Mouse (Mus musculus) kidney, postnatal 0 days (tissue): ENCODE results near the gene Fbxo31. TPM values are rescaled to one million over a fixed set of nuclear protein-coding genes. Genes with fewer than 3 reads are reported as not detected.

Experiments
- ATAC-seq: fragments of 200-750 bp; cut with Nextera tagmentation; replicated peaks from 2 replicates; pipeline ENCODE4 v1.8.0; 2017; ENCODE audit warnings: low read depth, moderate number of reproducible peaks, moderate TSS enrichment, moderate library complexity; ENCODE audit not compliant: low FRiP score
- DNase-seq: peaks from one replicate; pipeline ENCODE4 v3.0.0-alpha.2; 2016; ENCODE audit warnings: low spot score
- H3K27ac ChIP-seq: fragments of 300-500 bp; sonication (generic); 2 replicates; pipeline ENCODE4 v1.5.1; 2014; ENCODE audit warnings: mild to moderate bottlenecking
- H3K27me3 ChIP-seq: fragments of 300-500 bp; sonication (generic); 2 replicates; pipeline ENCODE4 v1.6.1; 2014; ENCODE audit warnings: low read length, mixed read lengths; ENCODE audit not compliant: insufficient read depth
- H3K36me3 ChIP-seq: fragments of 300-500 bp; sonication (generic); 2 replicates; pipeline ENCODE4 v1.6.1; 2014; ENCODE audit warnings: low read length, mixed read lengths; ENCODE audit not compliant: insufficient read depth
- H3K4me1 ChIP-seq: fragments of 300-500 bp; sonication (generic); replicated peaks from 2 replicates; pipeline ENCODE4 v1.6.1; 2014; ENCODE audit warnings: antibody characterized with exemption, low read length, mixed read lengths; ENCODE audit not compliant: insufficient read depth
- H3K4me2 ChIP-seq: fragments of 300-500 bp; sonication (generic); 2 replicates; pipeline ENCODE4 v1.6.1; 2014; ENCODE audit warnings: mild to moderate bottlenecking, low read length, moderate library complexity, mixed read lengths
- H3K4me3 ChIP-seq: fragments of 300-500 bp; sonication (generic); replicated peaks from 2 replicates; pipeline ENCODE4 v1.5.1; 2014; ENCODE audit warnings: low read depth, low read length
- H3K9ac ChIP-seq: fragments of 300-500 bp; sonication (generic); 2 replicates; pipeline ENCODE4 v1.6.1; 2014; ENCODE audit warnings: low read depth, low read length
- H3K9me3 ChIP-seq: fragments of 300-500 bp; sonication (generic); replicated peaks from 2 replicates; pipeline ENCODE4 v1.6.1; 2016; ENCODE audit warnings: low read length, inconsistent platforms, mixed read lengths
- CTCF ChIP-seq: IDR thresholded peaks from 2 replicates; pipeline ENCODE4 v1.5.1; 2016; ENCODE audit warnings: antibody characterized with exemption, low read depth, mild to moderate bottlenecking, moderate library complexity
- WGBS: fragments of 180-500 bp; shearing (Covaris S2); extraction: QIAGEN DNeasy Blood & Tissue Kit; methylation state at CpG from one replicate; pipeline ENCODE4 v1.1.7; 2014; 5-methylcytosine and 5-hydroxymethylcytosine counted together
- polyA plus RNA-seq: library from polyadenylated mRNA; unstranded; fragments of >200 nt; fragmentation: Nextera tagmentation; extraction: Ambion mirVana; gene quantifications from 2 replicates; pipeline ENCODE4 v1.2.1, GENCODE M21; 2015

Fbxo31 gene
- polyA plus RNA-seq, 1 experiment from 2014 or later, result 14.9 TPM

DNA sequence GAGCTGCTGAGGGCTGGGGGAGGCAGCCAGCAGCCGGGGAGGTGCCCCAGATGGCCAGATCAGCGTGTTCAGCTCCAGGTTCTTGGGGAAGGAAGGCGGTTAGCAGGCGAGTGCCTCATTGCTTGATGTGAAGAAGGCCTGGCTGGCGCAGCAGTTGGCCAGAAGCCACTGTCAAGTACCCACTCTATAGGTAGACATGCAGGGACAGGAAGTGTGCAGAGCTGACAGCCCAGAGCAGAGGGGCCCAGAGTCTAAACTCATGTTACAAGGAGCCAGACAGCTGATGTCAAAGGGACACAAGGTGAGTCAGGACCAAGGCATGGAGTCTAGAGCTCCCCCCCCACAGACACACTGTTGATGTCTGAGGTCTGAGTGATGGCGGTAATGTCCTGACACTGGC, 28.6 kb downstream of the Fbxo31 start:
- Histone ChIP-seq H3K9me3 (no peaks in the 10 kb centered on the region), H3K4me3 (no peak overlapping the region), H3K27me3 (no peaks in the 10 kb centered on the region), H3K9ac (no peak overlapping the region), H3K4me1 (no peaks in the 10 kb centered on the region), H3K4me2 (no peak overlapping the region), H3K27ac (no peak overlapping the region), H3K36me3 (peaks cover 25% of the 10 kb centered on the region; the same call in 1 of the 2 replicates)
- ATAC-seq, result no peak
- no peak for DNase-seq
- no peak for TF ChIP-seq CTCF
- 75% methylated on average over 6 of the region's 6 CpGs for WGBS

DNA sequence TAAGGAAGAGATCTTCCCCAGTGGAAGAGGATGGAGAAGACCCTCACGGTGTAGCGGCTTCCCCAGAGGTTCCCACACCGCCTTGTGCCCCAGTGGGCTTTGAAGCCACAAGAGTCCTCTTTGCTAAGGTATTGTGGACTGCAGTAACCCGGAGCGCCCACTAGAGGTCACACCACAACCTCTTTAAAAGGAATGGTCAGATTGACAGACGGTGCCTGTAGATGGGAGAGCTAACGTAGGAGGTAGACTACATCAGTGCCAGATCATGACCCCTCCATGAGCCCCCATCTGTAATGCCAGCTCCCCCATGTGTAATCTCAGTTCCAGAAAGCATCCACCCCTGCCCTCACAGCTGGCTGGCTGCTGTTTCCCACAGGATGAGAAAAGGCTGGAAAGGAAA, 31.5 kb downstream of the Fbxo31 start:
- Histone ChIP-seq H3K27me3 (no peaks in the 10 kb centered on the region), H3K9me3 (no peaks in the 10 kb centered on the region), H3K4me2 (no peak overlapping the region), H3K36me3 (0 out of 2 replicates have a peak, but pooled peaks cover 3% of the 10 kb centered on the region), H3K27ac (no peak overlapping the region), H3K4me3 (no peak overlapping the region), H3K4me1 (no peaks in the 10 kb centered on the region), H3K9ac (0 out of 2 replicates have a peak overlapping the region, but pooled peaks have one; percentile 14)
- WGBS, result 12% methylated on average over 7 of the region's 7 CpGs
- ATAC-seq (0 out of 2 replicates have a peak, but pooled peaks have one; percentile 43), DNase-seq (peak; percentile 91)
- TF ChIP-seq CTCF, result peak; percentile 89

DNA sequence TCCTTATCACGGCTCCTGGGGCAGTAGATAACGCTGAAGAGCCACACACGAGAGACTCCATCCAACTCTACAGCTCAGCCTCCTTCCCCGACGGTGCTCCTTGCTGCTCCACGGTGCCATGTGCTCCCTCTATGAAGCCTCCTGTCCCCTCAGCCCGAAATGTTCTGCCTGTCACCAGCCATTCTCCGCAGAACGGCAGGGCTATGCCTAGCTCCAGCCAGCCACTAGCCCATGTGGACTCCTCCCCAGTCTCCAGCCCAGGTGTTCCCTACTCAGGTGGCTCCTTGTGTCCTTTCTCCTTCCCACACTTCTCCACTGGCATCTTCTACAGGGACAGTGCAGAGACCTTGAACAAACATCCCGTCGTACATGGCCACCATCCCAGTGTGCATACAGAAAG, 33.7 kb downstream of the Fbxo31 start:
- Histone ChIP-seq H3K9me3 (no peaks in the 10 kb centered on the region), H3K4me2 (no peak overlapping the region), H3K4me1 (no peaks in the 10 kb centered on the region), H3K36me3 (no peaks in the 10 kb centered on the region), H3K4me3 (no peak overlapping the region), H3K9ac (no peak overlapping the region), H3K27ac (no peak overlapping the region), H3K27me3 (no peaks in the 10 kb centered on the region)
- 82% methylated on average over 11 of the region's 11 CpGs for WGBS
- ATAC-seq, result no peak
- TF ChIP-seq CTCF, result no peak
- DNase-seq, result no peak

DNA sequence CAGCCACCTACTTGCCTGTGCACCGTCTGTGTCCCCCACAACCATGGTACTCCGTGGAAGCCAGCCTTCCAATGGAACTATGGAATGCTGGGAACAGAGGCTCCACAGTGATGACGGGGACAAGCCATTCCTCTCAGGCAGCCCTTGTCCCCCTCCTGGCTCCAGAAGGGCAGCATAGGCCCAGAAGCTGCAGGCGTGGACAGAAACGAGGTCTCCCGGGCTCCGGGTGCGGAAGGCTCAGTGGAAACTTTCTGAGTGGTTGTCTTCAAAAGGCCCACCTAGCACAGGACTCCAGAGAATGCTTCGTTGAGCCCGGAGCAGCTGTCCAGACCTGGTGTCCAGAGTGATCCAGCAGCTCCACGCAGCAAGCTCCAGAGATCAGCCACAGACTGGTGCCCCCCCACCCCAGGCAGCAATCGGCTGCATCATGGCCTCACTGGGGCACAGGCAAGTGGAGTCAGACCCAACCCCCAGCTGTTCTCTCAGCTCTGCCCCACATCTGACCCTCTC, 34.3 kb downstream of the Fbxo31 start, which contains the start of gene 1700018B08Rik:
Gene 1700018B08Rik, minus strand, starts transcription at position 45 of the 510 bp plus-strand sequence.
- H3K27ac ChIP-seq, result no peak within 1 kb of the TSS
- H3K36me3 ChIP-seq, result no peaks in the 10 kb centered on the region
- H3K4me2 ChIP-seq, result no peak within 1 kb of the TSS
- H3K4me3 ChIP-seq, result no peak within 1 kb of the TSS
- H3K4me1 ChIP-seq, result no peaks in the 10 kb centered on the region
- H3K9ac ChIP-seq, result no peak within 1 kb of the TSS
- no peak for TF ChIP-seq CTCF
- 81% methylated on average over 12 of the region's 12 CpGs for WGBS
- ATAC-seq, result no peak
- no peak for DNase-seq
- H3K27me3 ChIP-seq, result no peaks in the 10 kb centered on the region
- H3K9me3 ChIP-seq, result no peaks in the 10 kb centered on the region

DNA sequence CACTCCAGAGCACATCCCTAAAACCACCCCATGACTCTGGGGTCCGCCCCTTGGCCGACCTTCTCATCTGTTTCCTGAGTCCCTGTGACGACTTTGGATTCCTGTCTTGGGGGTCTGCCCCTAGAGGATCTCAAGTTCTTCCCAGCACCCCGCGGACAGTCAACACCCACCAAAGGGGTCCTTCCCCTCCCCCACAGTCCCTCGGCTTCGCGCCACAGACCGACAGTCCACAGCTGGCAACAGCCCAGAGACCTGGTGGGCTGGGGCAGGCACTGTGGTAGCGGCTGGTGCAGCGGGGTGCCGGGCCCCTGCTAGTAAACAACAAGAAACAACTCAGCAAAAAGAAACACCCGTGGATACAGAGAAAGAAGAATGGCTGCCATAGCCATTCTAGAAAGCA, 35.7 kb downstream of the Fbxo31 start:
- DNase-seq, result no peak

GRCm38 (mm10) chr8:121541862-121542261, 36.7 kb downstream of the Fbxo31 start:
- no peak for TF ChIP-seq CTCF
- H3K9me3 ChIP-seq, result no peaks in the 10 kb centered on the region
- no peaks in the 10 kb centered on the region for H3K36me3 ChIP-seq
- DNase-seq, result no peak
- no peak overlapping the region for H3K4me3 ChIP-seq
- 83% methylated on average over 19 of the region's 19 CpGs for WGBS
- H3K9ac ChIP-seq, result no peak overlapping the region
- no peak overlapping the region for H3K4me2 ChIP-seq
- ATAC-seq, result no peak
- no peaks in the 10 kb centered on the region for H3K4me1 ChIP-seq
- no peaks in the 10 kb centered on the region for H3K27me3 ChIP-seq
- H3K27ac ChIP-seq, result no peak overlapping the region

More for the DNA sequence above, 35.7 kb downstream of the Fbxo31 start:
- H3K9ac ChIP-seq, result no peak overlapping the region
- TF ChIP-seq CTCF, result no peak
- no peak overlapping the region for H3K4me3 ChIP-seq
- no peak overlapping the region for H3K4me2 ChIP-seq
- ATAC-seq, result no peak
- H3K9me3 ChIP-seq, result no peaks in the 10 kb centered on the region
- H3K27ac ChIP-seq, result no peak overlapping the region
- WGBS, result 59% methylated on average over 13 of the region's 13 CpGs
- H3K36me3 ChIP-seq, result no peaks in the 10 kb centered on the region
- H3K4me1 ChIP-seq, result no peaks in the 10 kb centered on the region
- no peaks in the 10 kb centered on the region for H3K27me3 ChIP-seq

- ATAC-seq, result no peak
- H3K4me3 ChIP-seq, result no peak overlapping the region
- no peak overlapping the region for H3K4me2 ChIP-seq
- H3K4me1 ChIP-seq, result no peaks in the 10 kb centered on the region
- no peaks in the 10 kb centered on the region for H3K9me3 ChIP-seq
- 46% methylated on average over 5 of the region's 5 CpGs for WGBS
- no peak overlapping the region for H3K27ac ChIP-seq
- no peaks in the 10 kb centered on the region for H3K36me3 ChIP-seq
- DNase-seq, result peak; percentile 59
- no peak overlapping the region for H3K9ac ChIP-seq
- H3K27me3 ChIP-seq, result no peaks in the 10 kb centered on the region
- TF ChIP-seq CTCF, result peak; percentile 70
Observed at GRCm38 (mm10) chr8:121532381-121532780, 46.2 kb downstream of the Fbxo31 start.
